Mouse (Mus musculus) kidney, postnatal 10 days (tissue): ENCODE results near the gene Utrn.
A peak's percentile ranks its signal among the peaks of the same experiment; 100 is the strongest.

Experiments
- DNase-seq: peaks from one replicate; pipeline ENCODE4 v3.0.0; 2021; ENCODE audit warnings: mixed read lengths

Utrn gene

GRCm38 (mm10) chr10:12868189-12869028 lies 756 bp downstream of the Utrn start:
- DNase-seq: peak; percentile 86

GRCm38 (mm10) chr10:12867733-12868188 lies 1.4 kb downstream of the Utrn start:
- DNase-seq: no peak

GRCm38 (mm10) chr10:12866971-12867732 lies 2.0 kb downstream of the Utrn start:
- DNase-seq: peak; percentile 71

DNA sequence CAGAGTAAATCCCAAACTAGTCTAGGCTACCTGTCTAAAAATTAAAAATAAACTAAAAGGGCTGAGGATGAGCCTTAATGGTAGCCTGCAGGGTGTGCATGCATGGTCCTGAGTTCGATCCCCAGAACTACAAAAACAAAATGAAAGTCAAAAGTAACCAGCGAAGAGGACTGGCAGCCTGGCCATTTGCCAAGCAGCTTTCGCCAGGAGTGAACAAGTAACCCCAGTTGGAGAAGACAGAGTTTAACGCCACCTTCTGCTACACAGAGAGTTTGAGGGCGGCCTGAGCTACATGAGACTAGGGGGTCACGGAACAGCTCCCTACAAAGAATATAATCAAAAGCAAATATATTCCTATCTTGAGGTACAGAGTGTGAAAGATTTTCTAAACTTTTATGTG lies 4.0 kb downstream of the Utrn start:
- DNase-seq: peak; percentile 55

DNA sequence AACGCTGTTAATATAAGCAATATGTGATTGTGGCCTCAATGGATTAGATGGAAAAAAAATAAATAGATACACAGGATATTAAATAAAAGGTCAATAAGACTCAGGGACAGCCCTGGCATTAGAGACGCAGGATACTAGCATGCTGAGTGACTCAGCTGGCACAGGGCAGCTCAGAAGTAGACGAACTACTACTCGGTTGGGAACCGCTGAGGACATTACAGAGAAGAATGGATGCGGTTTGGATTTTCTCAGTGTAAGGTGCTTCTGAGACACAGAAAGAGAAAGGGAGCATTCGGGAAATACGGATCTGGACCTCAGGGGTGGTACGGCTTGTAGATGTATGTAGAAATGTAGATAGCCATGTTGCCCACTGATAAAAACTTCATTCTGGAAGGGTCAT lies 5.6 kb downstream of the Utrn start:
- no peak for DNase-seq

- DNase-seq: no peak
These were observed 7.1 kb downstream of the Utrn start for GRCm38 (mm10) chr10:12862047-12862446.

GRCm38 (mm10) chr10:12861381-12861780 lies 7.8 kb downstream of the Utrn start:
- no peak for DNase-seq

DNA sequence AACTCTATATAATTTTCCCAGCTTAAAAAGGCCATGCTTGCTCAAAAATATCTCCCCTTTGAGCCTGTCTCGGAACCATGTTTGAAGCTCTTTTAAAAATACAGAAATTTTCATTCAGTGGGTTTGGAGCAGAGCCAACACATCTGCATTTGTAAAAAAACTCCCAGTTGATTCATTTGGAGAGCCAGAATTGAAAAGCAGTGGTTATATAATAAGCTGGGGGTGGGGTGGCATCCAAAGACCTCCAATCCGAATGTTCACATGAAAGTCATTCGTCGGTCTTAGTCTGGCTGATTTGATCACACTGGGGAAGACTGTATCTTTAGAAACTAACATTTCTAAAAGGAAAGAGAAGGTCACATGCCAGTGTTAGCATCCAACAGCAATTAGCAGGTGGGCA lies 8.4 kb downstream of the Utrn start:
- DNase-seq: no peak

- no peak for DNase-seq
These were observed 8.8 kb downstream of the Utrn start for GRCm38 (mm10) chr10:12860331-12860730.

DNA sequence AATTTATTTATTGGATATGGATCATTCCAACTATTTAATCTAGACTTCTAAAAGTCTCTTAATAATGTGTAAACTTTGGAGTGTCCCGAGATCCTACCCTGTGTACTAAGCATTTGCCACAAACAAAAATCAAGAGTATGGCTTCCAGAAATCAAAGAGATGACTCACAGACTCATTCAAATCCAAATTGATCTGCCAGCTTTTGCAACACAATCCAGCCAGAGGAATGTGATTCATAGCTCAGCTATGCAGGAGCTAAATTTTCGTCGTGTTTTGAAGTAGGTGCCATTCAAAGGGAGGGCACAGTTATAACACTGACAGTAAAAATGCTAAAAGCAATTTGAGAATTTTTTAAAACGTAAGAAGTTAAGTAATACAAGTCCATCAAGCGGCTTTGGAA lies 11.1 kb downstream of the Utrn start:
- DNase-seq: no peak

- DNase-seq: peak; percentile 60
These were observed 14.9 kb downstream of the Utrn start for GRCm38 (mm10) chr10:12854298-12854697.

DNA sequence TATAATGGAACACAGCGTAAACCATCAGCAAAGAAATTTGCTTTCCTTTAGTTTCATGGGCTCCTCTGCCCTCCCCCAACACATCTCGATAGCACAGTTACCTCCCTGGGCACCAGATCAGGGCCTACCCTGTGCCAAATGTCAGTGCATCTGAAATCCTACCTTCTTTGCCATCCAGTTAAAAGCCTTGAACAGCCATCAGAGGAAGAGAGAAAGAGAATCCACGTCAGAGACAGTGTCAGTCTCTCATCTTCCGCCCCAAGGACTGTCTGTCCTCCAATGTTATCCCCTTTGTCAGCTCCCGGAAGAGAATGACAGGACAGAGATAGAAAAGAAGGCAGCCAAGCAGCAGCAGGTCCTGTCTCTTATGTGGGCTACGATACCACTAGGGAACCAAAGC lies 15.4 kb downstream of the Utrn start:
- no peak for DNase-seq

DNA sequence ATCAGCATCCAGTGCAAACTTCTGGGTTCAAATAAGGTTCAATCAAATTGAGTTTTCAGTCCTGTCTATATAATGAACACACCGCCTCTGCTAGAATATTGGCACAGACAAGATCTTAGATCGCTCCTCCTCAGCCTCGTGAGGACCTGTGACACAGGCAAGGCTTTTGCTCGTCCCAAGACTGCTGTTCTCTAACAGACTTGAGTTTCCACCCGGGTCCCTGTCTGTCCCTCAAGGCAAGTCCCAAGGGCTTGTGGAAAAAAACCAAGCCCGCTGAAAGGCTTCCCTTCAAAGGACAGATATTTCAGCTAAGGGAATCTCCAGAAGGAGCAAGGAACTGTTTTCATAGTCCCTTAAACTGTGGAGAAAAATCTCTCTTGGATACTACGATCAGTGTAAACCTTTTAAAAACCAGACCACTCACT lies 16.0 kb downstream of the Utrn start:
- DNase-seq: peak; percentile 28

DNA sequence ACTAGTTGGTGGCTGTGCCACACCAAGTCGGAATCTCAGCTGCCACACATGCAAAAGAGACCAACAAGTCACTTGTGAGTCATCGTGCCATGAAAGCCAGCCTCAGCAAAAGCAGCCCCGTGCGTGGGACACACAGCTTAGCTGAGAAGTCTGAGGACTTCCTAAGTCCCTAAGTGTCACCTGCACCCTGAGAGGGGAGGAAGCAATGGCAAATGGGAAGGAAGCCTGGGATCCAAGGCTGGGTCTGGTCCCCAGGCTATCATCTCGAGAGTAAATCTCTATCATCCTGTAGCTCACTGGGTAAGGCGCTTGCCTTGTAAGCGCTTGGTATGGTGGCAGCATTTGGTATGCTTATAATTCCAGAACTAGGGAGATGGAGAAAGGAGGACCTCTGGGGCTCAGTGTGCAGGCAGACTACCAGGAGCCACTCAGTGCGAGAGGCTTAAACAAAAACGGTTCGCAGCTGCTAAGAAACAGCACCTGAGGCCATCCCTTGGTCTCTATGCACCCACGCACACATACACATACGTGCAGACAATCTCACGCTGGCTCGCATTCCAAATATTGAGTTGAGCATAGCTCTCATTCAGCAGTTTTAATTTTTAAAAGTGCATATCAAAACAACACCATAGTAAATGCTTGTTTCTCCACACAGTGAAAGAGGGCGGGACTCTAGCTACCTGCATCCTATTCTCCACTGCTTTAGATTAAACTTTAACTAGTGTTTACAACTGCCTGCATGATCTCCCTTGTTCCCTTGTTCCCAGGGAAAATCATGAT lies 16.6 kb downstream of the Utrn start:
- peak; percentile 31 for DNase-seq

DNA sequence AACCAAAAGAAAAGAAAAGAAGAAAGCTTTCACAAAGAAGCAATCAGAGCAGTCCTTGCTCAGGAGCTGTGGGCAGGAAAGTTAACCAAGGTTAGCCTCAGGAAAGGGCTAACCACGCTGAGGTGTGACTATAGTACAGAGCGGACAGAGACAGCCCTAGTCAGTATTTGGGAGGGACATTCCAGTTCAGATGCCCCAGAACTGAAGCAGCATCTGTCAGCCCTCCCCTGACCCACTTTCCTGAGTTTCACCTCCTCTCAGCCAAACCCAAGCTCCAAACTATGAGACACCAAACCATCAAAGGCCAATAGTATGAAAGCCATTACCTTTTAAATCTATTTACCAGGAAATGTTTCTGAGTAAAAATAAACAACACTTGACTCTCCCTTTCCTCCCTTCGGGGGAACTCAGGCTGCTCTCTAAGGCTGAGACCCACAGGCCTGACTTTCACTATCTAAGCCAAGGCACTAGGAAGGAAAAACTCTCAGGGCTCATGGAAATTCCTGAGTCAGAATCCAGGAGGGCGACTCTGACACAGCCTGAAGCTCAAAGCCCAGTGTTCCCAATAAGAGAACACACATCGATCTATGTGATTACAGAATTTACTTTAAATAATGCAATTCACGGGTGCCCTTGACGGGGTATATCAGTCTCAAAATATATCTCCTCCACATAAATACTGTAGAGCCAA lies 18.2 kb downstream of the Utrn start:
- no peak for DNase-seq

DNA sequence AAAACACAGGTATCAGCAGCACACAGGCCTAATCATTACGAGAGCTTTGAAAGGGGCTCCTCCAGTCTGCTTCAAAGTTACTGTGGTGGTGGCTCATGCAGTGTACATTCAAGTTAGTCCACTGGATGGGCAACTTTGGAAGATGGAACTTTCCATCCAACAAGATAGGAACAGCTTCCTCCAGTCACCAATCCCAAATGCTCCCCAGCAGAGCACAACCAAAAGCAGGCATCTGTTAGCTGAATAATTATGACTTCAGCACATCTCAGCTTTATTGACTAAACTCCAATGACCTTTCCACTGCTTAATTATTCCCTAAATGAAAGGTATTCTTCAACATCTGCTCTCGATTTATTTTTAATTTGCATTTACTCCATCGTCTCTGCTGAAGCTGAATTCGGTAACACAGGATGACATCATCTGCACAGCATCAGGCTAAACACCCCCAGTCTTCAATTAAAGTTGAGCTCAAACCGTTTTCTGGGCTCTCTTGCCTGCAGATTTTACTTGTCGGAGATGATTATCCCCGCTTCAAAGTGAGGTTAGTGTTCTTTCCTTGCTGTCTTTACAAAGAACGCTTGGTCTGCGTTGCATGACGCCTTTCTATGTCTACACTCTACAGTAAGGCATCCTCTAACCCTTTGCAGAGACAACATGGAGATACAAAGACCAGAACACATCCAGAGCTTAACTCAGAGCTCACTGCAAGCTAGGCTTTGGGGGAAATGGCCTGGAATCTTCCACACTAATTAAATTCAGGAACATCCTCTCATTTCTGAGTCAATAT lies 20.6 kb downstream of the Utrn start:
- DNase-seq: no peak

DNA sequence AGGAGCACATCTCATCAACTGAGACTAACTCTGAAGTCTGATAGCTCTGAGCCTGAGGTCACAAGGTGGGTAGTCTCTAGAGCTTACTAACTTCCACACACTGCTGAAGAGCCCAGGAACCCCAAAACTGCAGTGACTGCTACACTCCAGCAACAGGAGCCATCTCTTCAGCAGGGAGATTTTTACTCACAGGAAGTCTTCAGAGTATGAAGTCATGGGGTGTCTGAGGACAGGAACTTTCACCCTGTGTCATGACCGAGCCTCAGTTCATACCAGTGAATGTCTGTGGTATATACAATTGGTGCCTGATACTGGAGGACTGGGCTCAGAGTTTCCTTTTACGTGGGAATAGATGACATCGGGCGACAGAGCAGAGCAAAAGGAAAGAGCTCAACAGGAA lies 26.6 kb downstream of the Utrn start:
- no peak for DNase-seq

DNA sequence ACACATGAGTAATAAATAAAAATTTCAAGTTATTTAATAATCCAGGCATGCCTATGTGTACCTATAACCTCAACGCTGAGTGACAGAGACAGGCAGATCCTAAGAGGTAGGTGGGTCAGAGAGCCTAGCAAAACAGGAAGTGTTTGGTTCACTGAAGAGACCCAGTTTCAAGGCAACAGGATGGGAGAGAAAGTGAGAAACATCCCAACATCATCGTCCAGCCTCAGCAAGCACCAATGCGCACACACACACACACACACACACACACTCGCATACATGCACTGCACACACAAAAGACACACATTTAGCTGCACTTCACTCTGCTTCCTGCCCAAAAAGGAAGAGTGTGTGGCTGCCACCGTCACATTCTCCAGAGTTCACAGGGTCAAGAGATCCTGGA lies 27.7 kb downstream of the Utrn start:
- DNase-seq: no peak

GRCm38 (mm10) chr10:12837636-12838035 lies 31.5 kb downstream of the Utrn start:
- peak; percentile 62 for DNase-seq

GRCm38 (mm10) chr10:12836048-12836816 lies 32.9 kb downstream of the Utrn start:
- DNase-seq: peak; percentile 34

- DNase-seq: no peak
These were observed 35.0 kb downstream of the Utrn start for GRCm38 (mm10) chr10:12834215-12834614.
